Mouse (Mus musculus) kidney, embryonic 14.5 days (tissue): ENCODE results near the gene Jak2. TPM values are rescaled to one million over a fixed set of nuclear protein-coding genes. Genes with fewer than 3 reads are reported as not detected.

Experiments used
- ATAC-seq: fragments of 200-750 bp; cut with Nextera tagmentation; 2 replicates; pipeline ENCODE4 v1.8.0; 2017; ENCODE audit warnings: moderate number of reproducible peaks, mild to moderate bottlenecking, moderate TSS enrichment, moderate library complexity; ENCODE audit not compliant: low FRiP score, low TSS enrichment
- H3K27ac ChIP-seq: fragments of 300-500 bp; sonication (generic); 2 replicates; pipeline ENCODE4 v1.5.1; 2014; ENCODE audit warnings: low read depth, mild to moderate bottlenecking, low read length, moderate library complexity, mixed read lengths
- H3K27me3 ChIP-seq: fragments of 300-500 bp; sonication (generic); 2 replicates; pipeline ENCODE4 v1.6.1; 2014; ENCODE audit warnings: mild to moderate bottlenecking, low read length; ENCODE audit not compliant: control insufficient read depth, insufficient read depth
- H3K36me3 ChIP-seq: fragments of 300-500 bp; sonication (generic); 2 replicates; pipeline ENCODE4 v1.6.1; 2014; ENCODE audit warnings: low read length, mixed read lengths; ENCODE audit not compliant: control insufficient read depth, insufficient read depth
- H3K4me1 ChIP-seq: fragments of 300-500 bp; sonication (generic); 2 replicates; pipeline ENCODE4 v1.6.1; 2014; ENCODE audit warnings: low read length, mixed read lengths; ENCODE audit not compliant: control insufficient read depth, insufficient read depth
- H3K4me2 ChIP-seq: fragments of 300-500 bp; sonication (generic); replicated peaks from 2 replicates; pipeline ENCODE4 v1.6.1; 2014; ENCODE audit warnings: low read depth, mild to moderate bottlenecking, low read length
- H3K4me3 ChIP-seq: fragments of 300-500 bp; sonication (generic); 2 replicates; pipeline ENCODE4 v1.5.1; 2014; ENCODE audit warnings: mild to moderate bottlenecking, low read length
- H3K9ac ChIP-seq: fragments of 300-500 bp; sonication (generic); 2 replicates; pipeline ENCODE4 v1.6.1; 2014; ENCODE audit warnings: low read depth, mild to moderate bottlenecking, low read length, moderate library complexity
- H3K9me3 ChIP-seq: fragments of 300-500 bp; sonication (generic); 2 replicates; pipeline ENCODE4 v1.6.1; 2016; ENCODE audit warnings: low read length; ENCODE audit not compliant: control insufficient read depth
- WGBS: fragments of 180-500 bp; shearing (Covaris S2); extraction: QIAGEN DNeasy Blood & Tissue Kit; methylation state at CpG from one replicate; pipeline ENCODE4 v1.1.7; 2014; 5-methylcytosine and 5-hydroxymethylcytosine counted together
- polyA plus RNA-seq: library from polyadenylated mRNA; unstranded; fragments of >200 nt; fragmentation: Nextera tagmentation; extraction: Ambion mirVana; gene quantifications from 2 replicates; pipeline ENCODE4 v1.2.1, GENCODE M21; 2014

Gene Jak2
- polyA plus RNA-seq, 1 experiment from 2014 or later, result 15.5 TPM

GRCm38 (mm10) chr19:29265538-29265937, 13.9 kb downstream of the Jak2 start:
- no peak overlapping the region for H3K4me2 ChIP-seq
- ATAC-seq, result no peak
- H3K9ac ChIP-seq, result no peak overlapping the region
- WGBS, result 64% methylated on average over 5 of the region's 5 CpGs
- H3K4me3 ChIP-seq, result no peak overlapping the region
- H3K27me3 ChIP-seq, result no peaks in the 10 kb centered on the region
- H3K4me1 ChIP-seq, result 0 out of 2 replicates have a peak, but pooled peaks cover 4% of the 10 kb centered on the region
- H3K27ac ChIP-seq, result no peak overlapping the region
- no peaks in the 10 kb centered on the region; the same call in 1 of the 2 replicates for H3K36me3 ChIP-seq
- H3K9me3 ChIP-seq, result no peaks in the 10 kb centered on the region

GRCm38 (mm10) chr19:29267075-29267868, 15.6 kb downstream of the Jak2 start:
- Histone ChIP-seq H3K27me3 (no peaks in the 10 kb centered on the region), H3K4me2 (no peak overlapping the region), H3K4me3 (no peak overlapping the region), H3K4me1 (0 out of 2 replicates have a peak, but pooled peaks cover 4% of the 10 kb centered on the region), H3K9ac (no peak overlapping the region), H3K27ac (no peak overlapping the region), H3K36me3 (no peaks in the 10 kb centered on the region; the same call in 1 of the 2 replicates), H3K9me3 (no peaks in the 10 kb centered on the region)
- WGBS, result 93% methylated on average over 4 of the region's 4 CpGs
- no peak for ATAC-seq

GRCm38 (mm10) chr19:29268788-29269321, 17.2 kb downstream of the Jak2 start:
- H3K9ac ChIP-seq, result no peak overlapping the region
- 0 out of 2 replicates have a peak, but pooled peaks cover 4% of the 10 kb centered on the region for H3K4me1 ChIP-seq
- no peaks in the 10 kb centered on the region for H3K36me3 ChIP-seq
- H3K4me2 ChIP-seq, result no peak overlapping the region
- H3K9me3 ChIP-seq, result no peaks in the 10 kb centered on the region
- no peak overlapping the region for H3K4me3 ChIP-seq
- 93% methylated on average over 4 of the region's 4 CpGs for WGBS
- H3K27me3 ChIP-seq, result no peaks in the 10 kb centered on the region
- ATAC-seq, result no peak
- H3K27ac ChIP-seq, result no peak overlapping the region

- 30% methylated on average over 6 of the region's 6 CpGs for whole genome bisulfite sequencing
- H3K4me3 ChIP-seq, result no peak overlapping the region
- 0 out of 2 replicates have a peak, but pooled peaks have one; percentile 52 for ATAC-seq
- H3K27ac ChIP-seq, result no peak overlapping the region
- no peaks in the 10 kb centered on the region for H3K9me3 ChIP-seq
- 0 out of 2 replicates have a peak, but pooled peaks cover 4% of the 10 kb centered on the region for H3K4me1 ChIP-seq
- no peak overlapping the region for H3K9ac ChIP-seq
- no peaks in the 10 kb centered on the region for H3K36me3 ChIP-seq
- no peak overlapping the region for H3K4me2 ChIP-seq
- no peaks in the 10 kb centered on the region for H3K27me3 ChIP-seq
Measured at GRCm38 (mm10) chr19:29270226-29270625, 18.6 kb downstream of the Jak2 start.

- H3K36me3 ChIP-seq, result peaks cover 5% of the 10 kb centered on the region; the same call in 1 of the 2 replicates
- WGBS, result 80% methylated on average over 12 of the region's 12 CpGs
- ATAC-seq, result no peak
- H3K9ac ChIP-seq, result no peak overlapping the region
- 0 out of 2 replicates have a peak, but pooled peaks cover 4% of the 10 kb centered on the region for H3K4me1 ChIP-seq
- no peaks in the 10 kb centered on the region for H3K27me3 ChIP-seq
- no peaks in the 10 kb centered on the region for H3K9me3 ChIP-seq
- H3K4me2 ChIP-seq, result no peak overlapping the region
- H3K4me3 ChIP-seq, result no peak overlapping the region
- H3K27ac ChIP-seq, result no peak overlapping the region
Measured at GRCm38 (mm10) chr19:29271147-29271578, 19.5 kb downstream of the Jak2 start.

- H3K4me1 ChIP-seq, result 0 out of 2 replicates have a peak, but pooled peaks cover 4% of the 10 kb centered on the region
- H3K9me3 ChIP-seq, result no peaks in the 10 kb centered on the region
- H3K4me3 ChIP-seq, result no peak overlapping the region
- no peaks in the 10 kb centered on the region for H3K27me3 ChIP-seq
- H3K4me2 ChIP-seq, result no peak overlapping the region
- ATAC-seq, result no peak
- 91% methylated on average over 3 of the region's 3 CpGs for WGBS
- H3K36me3 ChIP-seq, result peaks cover 13% of the 10 kb centered on the region
- no peak overlapping the region for H3K27ac ChIP-seq
- no peak overlapping the region for H3K9ac ChIP-seq
Measured at GRCm38 (mm10) chr19:29272011-29272809, 20.6 kb downstream of the Jak2 start.

GRCm38 (mm10) chr19:29276414-29276813, 24.8 kb downstream of the Jak2 start:
- H3K9me3 ChIP-seq, result no peaks in the 10 kb centered on the region
- H3K4me3 ChIP-seq, result no peak overlapping the region
- no peak overlapping the region for H3K27ac ChIP-seq
- H3K4me1 ChIP-seq, result no peaks in the 10 kb centered on the region
- H3K9ac ChIP-seq, result no peak overlapping the region
- peaks cover 23% of the 10 kb centered on the region for H3K36me3 ChIP-seq
- no peaks in the 10 kb centered on the region for H3K27me3 ChIP-seq
- ATAC-seq, result no peak
- H3K4me2 ChIP-seq, result no peak overlapping the region
- WGBS, result 96% methylated on average over 4 of the region's 4 CpGs

- no peaks in the 10 kb centered on the region for H3K9me3 ChIP-seq
- H3K4me1 ChIP-seq, result no peaks in the 10 kb centered on the region
- H3K4me3 ChIP-seq, result no peak overlapping the region
- H3K27ac ChIP-seq, result no peak overlapping the region
- peaks cover 23% of the 10 kb centered on the region for H3K36me3 ChIP-seq
- no peak overlapping the region for H3K9ac ChIP-seq
- ATAC-seq, result no peak
- 83% methylated on average over 6 of the region's 6 CpGs for WGBS
- H3K27me3 ChIP-seq, result no peaks in the 10 kb centered on the region
- no peak overlapping the region for H3K4me2 ChIP-seq
Measured at GRCm38 (mm10) chr19:29278944-29279587, 27.4 kb downstream of the Jak2 start.
